Mouse (Mus musculus) CH12.LX (cell line): ENCODE data around the gene Adap1.

Experiments
- CHD2 ChIP-seq: IDR thresholded peaks from 2 replicates; pipeline ENCODE4 v1.6.1; 2011; ENCODE audit warnings: low read length, improper control_type of control experiment
- CTCF ChIP-seq, 2 experiments: IDR thresholded peaks in 1 of 2; conservative IDR thresholded peaks in 1 of 2; 2 replicates each; pipeline ENCODE4 v1.5.1; 2011 to 2012; ENCODE audit warnings: low read depth in 2 of 2, low read length in 2 of 2, improper control_type of control experiment in 1 of 2, inconsistent platforms in 1 of 2, mild to moderate bottlenecking in 1 of 2, moderate library complexity in 1 of 2
- E2F4 ChIP-seq: IDR thresholded peaks from 2 replicates; pipeline ENCODE4 v1.6.1; 2011; ENCODE audit warnings: low read depth, low read length, improper control_type of control experiment; ENCODE audit not compliant: insufficient replicate concordance
- EP300 ChIP-seq: IDR thresholded peaks from 2 replicates; pipeline ENCODE4 v1.6.1; 2011; ENCODE audit warnings: low read length, improper control_type of control experiment
- ETS1 ChIP-seq: conservative IDR thresholded peaks from 2 replicates; pipeline ENCODE4 v1.6.1; 2012; ENCODE audit warnings: low read depth, mild to moderate bottlenecking, inconsistent platforms, low read length, improper control_type of control experiment, moderate library complexity
- MAZ ChIP-seq: IDR thresholded peaks from 2 replicates; pipeline ENCODE4 v1.6.1; 2012; ENCODE audit warnings: low read depth, mild to moderate bottlenecking, inconsistent platforms, low read length, improper control_type of control experiment, moderate library complexity
- NELFE ChIP-seq: IDR thresholded peaks from 2 replicates; pipeline ENCODE4 v1.6.1; 2011; ENCODE audit warnings: low read depth, low read length, improper control_type of control experiment
- POLR2A ChIP-seq: IDR thresholded peaks from 2 replicates; pipeline ENCODE4 v1.6.1; 2011; ENCODE audit warnings: low read depth, mild to moderate bottlenecking, improper control_type of control experiment, low read length
- RAD21 ChIP-seq: IDR thresholded peaks from 2 replicates; pipeline ENCODE4 v1.6.1; 2011; ENCODE audit warnings: low read depth, mild to moderate bottlenecking, low read length, improper control_type of control experiment, moderate library complexity
- SIN3A ChIP-seq: IDR thresholded peaks from 2 replicates; pipeline ENCODE4 v1.6.1; 2012; ENCODE audit warnings: low read length, improper control_type of control experiment, inconsistent platforms
- SMC3 ChIP-seq: IDR thresholded peaks from 2 replicates; pipeline ENCODE4 v1.6.1; 2011; ENCODE audit warnings: low read depth, low read length, improper control_type of control experiment
- USF2 ChIP-seq: conservative IDR thresholded peaks from 2 replicates; pipeline ENCODE4 v1.6.1; 2011; ENCODE audit warnings: low read depth, low read length, improper control_type of control experiment
- ZKSCAN1 ChIP-seq: IDR thresholded peaks from 2 replicates; pipeline ENCODE4 v1.6.1; 2012; ENCODE audit warnings: low read depth, inconsistent platforms, low read length, improper control_type of control experiment, borderline replicate concordance

DNA sequence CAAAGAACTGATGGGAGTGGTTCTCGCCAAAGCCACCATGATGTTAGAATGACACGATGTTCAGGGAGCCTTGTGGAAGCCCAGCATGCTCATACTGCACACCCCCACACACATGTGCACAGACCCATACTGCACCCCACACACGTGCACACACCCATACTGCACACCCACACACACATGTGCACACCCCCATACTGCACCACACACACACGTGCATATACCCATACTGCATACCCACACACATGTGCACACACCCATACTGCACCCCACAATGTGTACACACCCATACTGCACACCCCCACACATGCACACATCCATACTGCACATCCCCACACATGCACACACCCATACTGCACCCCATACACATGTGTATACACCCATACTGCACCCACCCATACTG lies 10.2 kb upstream of the Adap1 start:
- TF ChIP-seq SMC3 (no peak), CTCF (conservative IDR thresholded peaks at IDR 0.05 in 1 of 2, IDR thresholded peaks at IDR 0.05 in 1 of 2; ENCODE audit: low read depth in 2 of 2, low read length in 2 of 2) (no peak), RAD21 (no peak), EP300 (no peak), USF2 (no peak), POLR2A (no peak), CHD2 (no peak), ZKSCAN1 (no peak), NELFE (no peak), ETS1 (no peak), MAZ (no peak), SIN3A (no peak), E2F4 (no peak)
